Mouse (Mus musculus) natural killer cell, adult 2 months (primary cell): ENCODE measurements around the gene Adamtsl4.
"Not testable (repeated sequence)": the region's sequence is repeated elsewhere in the genome, so short reads cannot be mapped to it uniquely, and the experiment has no call there.

Experiments
- DNase-seq, 2 experiments: peaks; one replicate each; pipeline ENCODE4 v3.0.0; 2022; ENCODE audit warnings: low spot score in 2 of 2

Adamtsl4 gene

GRCm38 (mm10) chr3:95700233-95700681, 12.5 kb upstream of the Adamtsl4 start:
- DNase-seq = no peak

DNA sequence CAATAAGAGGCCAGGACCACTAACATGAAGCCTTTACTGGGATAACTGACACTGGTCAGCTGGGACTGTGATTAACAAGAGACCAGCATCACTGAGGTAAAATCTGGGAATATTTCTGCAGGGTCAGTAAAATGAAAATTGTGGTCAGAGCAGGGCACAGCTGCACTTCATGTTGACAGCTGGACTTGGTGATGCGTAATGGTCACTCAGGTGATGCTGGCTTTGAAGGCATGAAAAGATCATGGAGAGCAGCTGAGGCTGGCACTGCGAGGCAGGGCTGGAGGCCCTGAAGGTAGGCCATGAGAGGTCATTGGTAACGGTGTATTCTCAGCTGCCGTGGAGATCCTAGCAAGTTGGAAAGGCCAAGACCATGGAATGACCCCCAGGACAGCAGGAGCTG, 10.6 kb upstream of the Adamtsl4 start:
- DNase-seq = no peak

DNA sequence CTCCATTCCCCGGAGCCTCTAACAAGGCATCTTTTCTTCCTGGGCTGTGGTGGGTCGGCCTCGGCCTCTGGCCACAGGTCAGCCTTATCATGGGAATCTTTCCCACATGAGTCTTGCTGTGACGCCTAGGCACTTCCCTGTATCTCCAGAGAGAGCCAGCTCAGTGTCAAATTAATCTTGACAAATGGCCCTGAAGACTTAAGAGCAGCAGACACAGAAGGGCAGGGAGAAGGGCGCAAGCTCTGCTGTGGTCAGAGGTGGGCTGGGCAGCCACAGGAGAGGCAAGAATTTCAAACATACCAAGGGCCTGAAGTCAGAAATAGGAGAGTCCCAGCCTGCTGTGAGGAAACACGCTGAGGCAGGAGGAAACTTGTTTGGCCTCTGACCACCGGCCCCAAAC, 8.6 kb upstream of the Adamtsl4 start:
- no peak for DNase-seq

GRCm38 (mm10) chr3:95695796-95696195, 8.1 kb upstream of the Adamtsl4 start:
- no peak for DNase-seq

- no peak for DNase-seq
Observed at GRCm38 (mm10) chr3:95694808-95695703, 7.3 kb upstream of the Adamtsl4 start.

GRCm38 (mm10) chr3:95693821-95694807, 6.4 kb upstream of the Adamtsl4 start:
- no peak for DNase-seq

GRCm38 (mm10) chr3:95692677-95693076, 5.0 kb upstream of the Adamtsl4 start:
- no peak for DNase-seq

- not testable (repeated sequence) for DNase-seq
Observed at GRCm38 (mm10) chr3:95690552-95690951, 2.8 kb upstream of the Adamtsl4 start.

GRCm38 (mm10) chr3:95689940-95690339, 2.2 kb upstream of the Adamtsl4 start:
- no peak for DNase-seq

DNA sequence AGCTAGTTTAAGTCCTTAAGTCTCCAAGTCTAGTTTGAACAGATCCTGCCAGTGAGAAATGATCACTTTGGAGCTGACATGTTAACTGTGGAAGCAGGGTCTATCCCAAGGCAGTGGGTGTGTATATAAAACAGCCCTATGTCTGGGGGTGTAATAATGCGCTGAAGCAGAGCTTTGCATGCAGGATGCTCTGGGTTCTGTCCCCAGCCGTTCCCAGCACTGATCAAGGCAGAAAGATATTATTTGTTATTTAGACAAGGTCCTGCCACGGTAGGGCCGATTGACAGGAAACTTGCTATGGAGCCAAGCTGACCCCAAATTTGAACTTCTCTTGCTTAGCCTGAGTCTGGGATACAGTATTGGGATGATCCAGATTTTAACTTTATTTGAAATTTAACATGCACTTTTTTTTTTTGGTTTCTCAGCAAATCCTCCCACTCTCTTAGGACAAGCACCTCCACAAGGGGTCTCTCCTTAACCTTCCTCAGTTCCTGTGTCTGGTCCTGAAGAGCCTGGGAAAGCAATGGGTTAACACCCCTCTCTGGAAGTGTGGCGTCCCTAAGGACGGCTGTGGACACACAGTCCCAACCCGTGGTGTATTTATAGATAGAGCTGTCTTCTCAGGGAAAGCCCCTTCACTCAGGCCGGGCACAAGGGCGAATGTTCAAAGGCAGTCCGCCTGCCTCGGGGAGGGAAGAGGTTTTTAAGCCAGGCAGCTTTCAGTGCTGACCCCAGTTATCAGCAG, 1.6 kb upstream of the Adamtsl4 start:
- no peak for DNase-seq

- no peak for DNase-seq
Observed at GRCm38 (mm10) chr3:95687168-95687523, 571 bp downstream of the Adamtsl4 start.

DNA sequence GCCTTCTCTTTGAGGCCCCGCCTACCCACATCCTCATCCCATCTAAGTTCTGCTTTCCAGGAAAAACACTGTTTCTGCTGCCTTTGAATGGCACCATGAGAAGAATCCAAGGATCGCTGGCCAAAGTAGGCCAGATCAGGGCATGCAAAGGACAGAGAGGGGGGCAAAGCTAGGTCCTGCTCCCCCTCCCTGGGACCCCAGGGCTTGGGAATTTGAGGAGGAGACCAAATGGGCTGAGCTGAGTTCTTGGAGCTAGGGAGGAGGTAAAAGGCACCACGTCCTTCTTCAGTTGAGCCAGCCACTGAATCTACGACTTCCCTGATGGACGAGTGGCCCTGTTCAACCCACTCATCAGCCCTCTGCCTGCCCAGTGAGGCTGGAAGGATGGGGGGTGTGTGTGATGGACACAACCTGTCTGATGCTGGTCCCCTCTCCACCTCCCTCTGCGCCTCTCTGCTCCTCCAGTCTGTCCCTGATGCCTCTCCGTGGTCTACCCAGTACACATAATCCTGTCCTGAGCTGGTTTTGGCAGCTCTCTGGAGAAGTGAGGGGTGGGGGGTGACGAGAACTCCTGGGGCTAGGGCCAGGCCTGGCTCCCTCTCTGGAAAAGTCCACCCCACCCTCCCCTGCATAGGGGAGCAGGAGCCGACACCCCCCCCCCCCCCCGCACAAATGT, 1.1 kb downstream of the Adamtsl4 start:
- DNase-seq = no peak

GRCm38 (mm10) chr3:95685701-95686100, 2.0 kb downstream of the Adamtsl4 start:
- DNase-seq = no peak

DNA sequence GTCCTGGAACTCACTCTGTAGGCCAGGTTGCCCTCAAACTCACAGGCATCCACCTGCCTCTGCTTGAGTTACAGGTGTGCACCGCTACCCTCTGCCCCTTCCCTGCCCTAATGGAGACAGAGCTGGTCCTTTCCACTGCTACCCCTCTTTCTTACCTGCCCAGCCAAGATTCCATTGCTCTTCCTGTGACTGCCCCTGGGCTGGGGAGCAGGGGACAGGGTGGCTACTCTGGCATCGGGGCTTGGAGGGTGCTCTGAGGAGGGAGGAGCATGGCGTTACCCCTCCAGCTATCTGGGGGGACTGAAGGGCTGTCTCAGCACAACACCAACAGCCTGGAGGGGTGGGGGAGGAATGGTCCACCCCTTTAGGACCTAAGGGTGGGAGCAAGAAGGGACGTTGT, 2.4 kb downstream of the Adamtsl4 start:
- DNase-seq = no peak

GRCm38 (mm10) chr3:95684846-95685245, 2.9 kb downstream of the Adamtsl4 start:
- DNase-seq = no peak

- DNase-seq = no peak
Observed at GRCm38 (mm10) chr3:95682878-95683277, 4.8 kb downstream of the Adamtsl4 start.

GRCm38 (mm10) chr3:95681365-95681764, 6.4 kb downstream of the Adamtsl4 start:
- no peak for DNase-seq

- DNase-seq = no peak
Observed at GRCm38 (mm10) chr3:95680673-95681072, 7.0 kb downstream of the Adamtsl4 start.

GRCm38 (mm10) chr3:95679551-95679950, 8.2 kb downstream of the Adamtsl4 start:
- no peak for DNase-seq

GRCm38 (mm10) chr3:95677420-95678090, 10.2 kb downstream of the Adamtsl4 start:
- no peak for DNase-seq
